Mouse (Mus musculus) lung, embryonic 16.5 days (tissue): ENCODE results near the gene Ankrd13c. TPM values are rescaled to one million over a fixed set of nuclear protein-coding genes. Genes with fewer than 3 reads are reported as not detected.
"Not testable (repeated sequence)": the region's sequence is repeated elsewhere in the genome, so short reads cannot be mapped to it uniquely, and the experiment has no call there.

Source experiments
- ATAC-seq: fragments of 200-750 bp; cut with Nextera tagmentation; 2 replicates; pipeline ENCODE4 v1.8.0; 2017; ENCODE audit warnings: low read depth, mild to moderate bottlenecking, moderate library complexity
- H3K27ac ChIP-seq: fragments of 300-500 bp; sonication (generic); 2 replicates; pipeline ENCODE4 v1.5.1; 2014; ENCODE audit warnings: mild to moderate bottlenecking, control low read depth, low read length
- H3K27me3 ChIP-seq: fragments of 300-500 bp; sonication (generic); 2 replicates; pipeline ENCODE4 v1.6.1; 2014; ENCODE audit warnings: low read depth, low read length, mixed read lengths; ENCODE audit not compliant: control insufficient read depth, insufficient read depth
- H3K36me3 ChIP-seq: fragments of 300-500 bp; sonication (generic); 2 replicates; pipeline ENCODE4 v1.6.1; 2014; ENCODE audit warnings: low read length; ENCODE audit not compliant: control insufficient read depth, insufficient read depth
- H3K4me1 ChIP-seq: fragments of 300-500 bp; sonication (generic); replicated peaks from 2 replicates; pipeline ENCODE4 v1.6.1; 2014; ENCODE audit warnings: low read length, mixed read lengths; ENCODE audit not compliant: control insufficient read depth, insufficient read depth
- H3K4me2 ChIP-seq: fragments of 300-500 bp; sonication (generic); 2 replicates; pipeline ENCODE4 v1.6.1; 2014; ENCODE audit warnings: low read depth, low read length, control low read depth
- H3K4me3 ChIP-seq: fragments of 300-500 bp; sonication (generic); 2 replicates; pipeline ENCODE4 v1.5.1; 2014; ENCODE audit warnings: mild to moderate bottlenecking, low read length, control low read depth
- H3K9ac ChIP-seq: fragments of 300-500 bp; sonication (generic); 2 replicates; pipeline ENCODE4 v1.6.1; 2014; ENCODE audit warnings: low read length, control low read depth
- H3K9me3 ChIP-seq: fragments of 300-500 bp; sonication (generic); 2 replicates; pipeline ENCODE4 v1.6.1; 2016; ENCODE audit warnings: low read length; ENCODE audit not compliant: control insufficient read depth
- WGBS: fragments of 180-500 bp; shearing (Covaris S2); extraction: QIAGEN DNeasy Blood & Tissue Kit; methylation state at CpG from one replicate; pipeline ENCODE4 v1.1.7; 2014; 5-methylcytosine and 5-hydroxymethylcytosine counted together
- polyA plus RNA-seq: library from polyadenylated mRNA; unstranded; fragments of >200 nt; fragmentation: Nextera tagmentation; extraction: Ambion mirVana; gene quantifications from 2 replicates; pipeline ENCODE4 v1.2.1, GENCODE M21; 2015

Ankrd13c gene
- polyA plus RNA-seq, 1 experiment from 2014 or later: 18.4 TPM

GRCm38 (mm10) chr3:157923268-157923835, 23.7 kb upstream of the Ankrd13c start:
- Histone ChIP-seq H3K4me1 (peaks cover 5% of the 10 kb centered on the region; the same call in 1 of the 2 replicates), H3K27me3 (peaks cover 3% of the 10 kb centered on the region; the same call in 1 of the 2 replicates), H3K36me3 (no peaks in the 10 kb centered on the region), H3K9me3 (no peaks in the 10 kb centered on the region), H3K4me3 (no peak overlapping the region), H3K27ac (no peak overlapping the region), H3K4me2 (no peak overlapping the region), H3K9ac (no peak overlapping the region)
- no peak for ATAC-seq
- 95% methylated on average over 3 of the region's 3 CpGs for WGBS

DNA sequence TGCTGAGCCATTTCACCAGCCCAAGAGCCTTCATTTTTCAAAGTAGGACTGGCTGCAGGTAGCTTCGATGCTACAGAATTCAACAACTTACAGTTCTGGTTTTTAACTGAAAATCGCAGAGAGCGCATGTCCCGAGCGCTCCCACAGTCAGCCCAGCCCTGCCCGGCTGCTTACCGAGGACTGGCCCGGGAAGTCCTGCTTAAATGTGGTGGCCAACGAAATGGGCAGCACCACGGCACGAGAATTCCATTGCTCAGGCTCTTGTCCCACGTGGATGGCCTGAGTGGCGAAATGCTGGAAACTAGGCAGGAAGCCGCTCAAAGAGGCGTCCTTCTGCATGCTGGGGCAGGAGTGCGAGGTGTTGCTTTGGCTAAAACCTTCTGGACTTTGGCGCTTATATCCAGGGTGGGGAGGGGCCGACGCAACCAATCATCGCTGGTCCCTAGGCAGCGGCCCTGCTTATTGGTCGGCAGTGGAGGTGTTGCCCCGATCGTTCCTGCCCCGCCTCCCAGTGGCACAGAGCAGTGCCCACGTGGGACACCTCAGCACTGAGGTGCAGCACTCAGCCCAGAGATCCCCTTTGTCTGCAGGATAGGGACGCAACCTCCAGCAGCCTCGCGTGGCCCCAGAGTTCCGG, 22.2 kb upstream of the Ankrd13c start, which contains the start of gene Cth:
Gene Cth, minus strand, starts transcription at position 386 of the 637 bp plus-strand sequence.
- peak within 1 kb of the TSS; percentile 60 for H3K4me3 ChIP-seq
- 0% methylated on average over 30 of the region's 30 CpGs for WGBS
- H3K9ac ChIP-seq: peak within 1 kb of the TSS; percentile 62
- H3K9me3 ChIP-seq: no peaks in the 10 kb centered on the region
- peaks cover 3% of the 10 kb centered on the region; the same call in 1 of the 2 replicates for H3K27me3 ChIP-seq
- 0 out of 2 replicates have a peak within 1 kb of the TSS, but pooled peaks have one; percentile 20 for H3K27ac ChIP-seq
- H3K4me1 ChIP-seq: peaks cover 5% of the 10 kb centered on the region; the same call in 1 of the 2 replicates
- no peaks in the 10 kb centered on the region for H3K36me3 ChIP-seq
- peak; percentile 99 for ATAC-seq
- H3K4me2 ChIP-seq: peak within 1 kb of the TSS; percentile 93

GRCm38 (mm10) chr3:157925706-157926510, 21.1 kb upstream of the Ankrd13c start:
- Histone ChIP-seq H3K4me3 (no peak overlapping the region), H3K4me1 (peaks cover 5% of the 10 kb centered on the region; the same call in 1 of the 2 replicates), H3K27me3 (peaks cover 3% of the 10 kb centered on the region; the same call in 1 of the 2 replicates), H3K4me2 (no peak overlapping the region), H3K9me3 (no peaks in the 10 kb centered on the region), H3K9ac (no peak overlapping the region), H3K27ac (no peak overlapping the region), H3K36me3 (no peaks in the 10 kb centered on the region)
- ATAC-seq: no peak
- 73% methylated on average over 14 of the region's 14 CpGs for WGBS

GRCm38 (mm10) chr3:157926761-157927160, 20.3 kb upstream of the Ankrd13c start:
- ATAC-seq: no peak
- no peak overlapping the region for H3K4me2 ChIP-seq
- no peaks in the 10 kb centered on the region for H3K9me3 ChIP-seq
- H3K4me1 ChIP-seq: peaks cover 5% of the 10 kb centered on the region; the same call in 1 of the 2 replicates
- WGBS: 37% methylated on average over 2 of the region's 2 CpGs
- no peak overlapping the region for H3K9ac ChIP-seq
- peaks cover 3% of the 10 kb centered on the region; the same call in 1 of the 2 replicates for H3K27me3 ChIP-seq
- H3K36me3 ChIP-seq: no peaks in the 10 kb centered on the region
- H3K4me3 ChIP-seq: no peak overlapping the region
- no peak overlapping the region for H3K27ac ChIP-seq

DNA sequence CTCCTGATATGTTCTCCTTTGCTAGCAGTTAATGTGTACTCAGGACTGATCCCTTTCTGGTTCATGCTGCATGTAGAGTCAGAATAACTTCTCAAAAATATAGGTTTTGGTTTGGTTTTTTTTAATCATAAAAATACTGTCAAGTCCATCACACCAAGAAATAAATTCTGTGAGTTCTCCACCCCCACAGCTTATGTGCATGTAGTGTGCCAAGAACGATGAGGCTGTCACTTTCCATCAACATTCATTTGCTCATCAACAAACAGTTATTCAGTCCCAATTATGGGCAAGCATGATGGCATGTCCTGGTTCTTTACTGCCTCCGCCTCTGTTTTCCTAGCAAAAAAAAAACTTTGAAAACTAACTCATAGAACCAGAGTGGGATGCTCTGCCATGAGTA, 18.3 kb upstream of the Ankrd13c start:
- H3K4me2 ChIP-seq: no peak overlapping the region
- H3K4me1 ChIP-seq: peaks cover 5% of the 10 kb centered on the region; the same call in 1 of the 2 replicates
- no peak overlapping the region for H3K27ac ChIP-seq
- ATAC-seq: no peak
- peaks cover 3% of the 10 kb centered on the region; the same call in 1 of the 2 replicates for H3K27me3 ChIP-seq
- no peaks in the 10 kb centered on the region for H3K36me3 ChIP-seq
- no peak overlapping the region for H3K4me3 ChIP-seq
- no peaks in the 10 kb centered on the region for H3K9me3 ChIP-seq
- no peak overlapping the region for H3K9ac ChIP-seq
- 65% methylated on average over 2 of the region's 2 CpGs for WGBS

DNA sequence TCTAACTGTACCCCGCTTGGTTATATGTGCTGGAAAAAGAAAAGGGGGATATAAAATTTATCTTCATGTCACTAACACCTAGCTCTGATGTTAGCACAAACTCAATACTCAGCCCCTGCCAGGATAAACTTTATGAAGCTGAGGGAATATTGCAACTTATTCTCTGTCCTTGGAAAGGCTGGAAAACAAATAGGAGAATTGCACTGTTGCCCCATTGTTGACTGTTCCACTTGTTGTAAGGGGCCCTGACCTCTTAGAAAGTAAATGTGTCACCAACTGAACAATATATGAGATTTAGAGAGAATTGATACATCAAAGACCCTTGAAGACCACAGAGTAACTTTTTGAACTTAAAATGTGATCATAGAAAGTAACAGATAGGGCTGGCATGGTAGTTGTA, 17.6 kb upstream of the Ankrd13c start:
- H3K9me3 ChIP-seq: no peaks in the 10 kb centered on the region
- peaks cover 3% of the 10 kb centered on the region; the same call in 1 of the 2 replicates for H3K27me3 ChIP-seq
- no peak for ATAC-seq
- H3K4me1 ChIP-seq: peaks cover 3% of the 10 kb centered on the region; the same call in 1 of the 2 replicates
- H3K4me3 ChIP-seq: no peak overlapping the region
- H3K36me3 ChIP-seq: no peaks in the 10 kb centered on the region
- no peak overlapping the region for H3K9ac ChIP-seq
- WGBS: 68% methylated on average over 1 of the region's 1 CpGs
- no peak overlapping the region for H3K4me2 ChIP-seq
- H3K27ac ChIP-seq: no peak overlapping the region

- Histone ChIP-seq H3K27ac (no peak overlapping the region), H3K36me3 (no peaks in the 10 kb centered on the region), H3K9ac (no peak overlapping the region), H3K4me1 (no peaks in the 10 kb centered on the region), H3K4me3 (no peak overlapping the region), H3K27me3 (peaks cover 3% of the 10 kb centered on the region; the same call in 1 of the 2 replicates), H3K4me2 (no peak overlapping the region), H3K9me3 (no peaks in the 10 kb centered on the region)
- 53% methylated on average over 3 of the region's 3 CpGs for WGBS
- no peak for ATAC-seq
Observed at GRCm38 (mm10) chr3:157931592-157931991, 15.4 kb upstream of the Ankrd13c start.

GRCm38 (mm10) chr3:157932074-157932473, 15.0 kb upstream of the Ankrd13c start:
- Histone ChIP-seq H3K27ac (no peak overlapping the region), H3K4me2 (no peak overlapping the region)

DNA sequence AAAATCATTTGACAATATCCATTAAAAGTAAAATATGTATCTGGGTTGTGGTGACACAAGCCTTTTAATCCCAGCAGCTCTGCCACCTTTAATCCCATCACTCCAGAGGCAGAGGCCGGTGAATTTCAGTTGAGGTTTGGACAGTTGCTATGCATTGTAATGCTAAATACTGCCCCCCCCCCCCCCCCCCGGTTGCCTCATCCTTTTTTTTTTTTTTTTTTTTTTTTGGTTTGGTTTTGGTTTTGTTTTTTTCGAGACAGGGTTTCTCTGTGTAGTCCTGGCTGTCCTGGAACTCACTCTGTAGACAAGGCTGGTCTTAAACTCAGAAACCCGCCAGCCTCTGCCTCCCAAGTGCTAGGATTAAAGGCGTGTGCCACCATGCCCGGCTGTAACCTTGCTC, 13.8 kb upstream of the Ankrd13c start:
- ATAC-seq, H3K27ac ChIP-seq, H3K27me3 ChIP-seq, H3K4me1 ChIP-seq, H3K36me3 ChIP-seq, H3K4me2 ChIP-seq, H3K9ac ChIP-seq, H3K9me3 ChIP-seq, H3K4me3 ChIP-seq: not testable (repeated sequence)
- 65% methylated on average over 5 of the region's 6 CpGs for WGBS

More at GRCm38 (mm10) chr3:157932074-157932473, 15.0 kb upstream of the Ankrd13c start:
- Histone ChIP-seq H3K4me1 (no peaks in the 10 kb centered on the region), H3K9me3 (no peaks in the 10 kb centered on the region), H3K36me3 (no peaks in the 10 kb centered on the region), H3K27me3 (peaks cover 3% of the 10 kb centered on the region; the same call in 1 of the 2 replicates), H3K4me3 (no peak overlapping the region), H3K9ac (no peak overlapping the region)
- WGBS: 44% methylated on average over 3 of the region's 3 CpGs
- no peak for ATAC-seq
